Mouse (Mus musculus) forebrain, embryonic 14.5 days (tissue): ENCODE data around the gene Rpia. TPM values are rescaled to one million over a fixed set of nuclear protein-coding genes. Genes with fewer than 3 reads are reported as not detected.

Experiments
- ATAC-seq: fragments of 200-750 bp; cut with Nextera tagmentation; 2 replicates; pipeline ENCODE4 v1.8.0; 2017; ENCODE audit warnings: mild to moderate bottlenecking, moderate library complexity
- DNase-seq: peaks from one replicate; pipeline ENCODE4 v3.0.0-alpha.2; 2015; ENCODE audit warnings: low spot score
- H3K27ac ChIP-seq: fragments of 300-500 bp; sonication (generic); 2 replicates; pipeline ENCODE4 v1.5.1; 2014; ENCODE audit warnings: low read depth, mild to moderate bottlenecking, control low read depth, low read length, moderate library complexity
- H3K27me3 ChIP-seq: fragments of 300-500 bp; sonication (generic); replicated peaks from 2 replicates; pipeline ENCODE4 v1.6.1; 2014; ENCODE audit warnings: low read length, control low read depth, mixed read lengths; ENCODE audit not compliant: control insufficient read depth, insufficient read depth
- H3K36me3 ChIP-seq: fragments of 300-500 bp; sonication (generic); 2 replicates; pipeline ENCODE4 v1.6.1; 2014; ENCODE audit warnings: low read length, control low read depth; ENCODE audit not compliant: control insufficient read depth, insufficient read depth
- H3K4me1 ChIP-seq: fragments of 300-500 bp; sonication (generic); 2 replicates; pipeline ENCODE4 v1.6.1; 2014; ENCODE audit warnings: antibody characterized with exemption, low read length, control low read depth; ENCODE audit not compliant: control insufficient read depth, insufficient read depth
- H3K4me2 ChIP-seq: fragments of 300-500 bp; sonication (generic); 2 replicates; pipeline ENCODE4 v1.6.1; 2014; ENCODE audit warnings: mild to moderate bottlenecking, control low read depth, low read length
- H3K4me3 ChIP-seq: fragments of 300-500 bp; sonication (generic); 2 replicates; pipeline ENCODE4 v1.5.1; 2014; ENCODE audit warnings: low read depth, low read length, control low read depth
- H3K9ac ChIP-seq: fragments of 300-500 bp; sonication (generic); 2 replicates; pipeline ENCODE4 v1.6.1; 2014; ENCODE audit warnings: mild to moderate bottlenecking, low read length, control low read depth, moderate library complexity
- H3K9me3 ChIP-seq: fragments of 300-500 bp; sonication (generic); replicated peaks from 2 replicates; pipeline ENCODE4 v1.6.1; 2016; ENCODE audit warnings: low read length, control low read depth, mixed read lengths; ENCODE audit not compliant: control insufficient read depth
- WGBS: fragments of 180-500 bp; shearing (Covaris S2); extraction: QIAGEN DNeasy Blood & Tissue Kit; methylation state at CpG from one replicate; pipeline ENCODE4 v1.1.7; 2014; 5-methylcytosine and 5-hydroxymethylcytosine counted together
- polyA plus RNA-seq: library from polyadenylated mRNA; unstranded; fragments of >200 nt; fragmentation: Nextera tagmentation; extraction: Ambion mirVana; gene quantifications from 2 replicates; pipeline ENCODE4 v1.2.1, GENCODE M21; 2014

Gene Rpia
- polyA plus RNA-seq, 1 experiment from 2014 or later: 2.5 TPM

DNA sequence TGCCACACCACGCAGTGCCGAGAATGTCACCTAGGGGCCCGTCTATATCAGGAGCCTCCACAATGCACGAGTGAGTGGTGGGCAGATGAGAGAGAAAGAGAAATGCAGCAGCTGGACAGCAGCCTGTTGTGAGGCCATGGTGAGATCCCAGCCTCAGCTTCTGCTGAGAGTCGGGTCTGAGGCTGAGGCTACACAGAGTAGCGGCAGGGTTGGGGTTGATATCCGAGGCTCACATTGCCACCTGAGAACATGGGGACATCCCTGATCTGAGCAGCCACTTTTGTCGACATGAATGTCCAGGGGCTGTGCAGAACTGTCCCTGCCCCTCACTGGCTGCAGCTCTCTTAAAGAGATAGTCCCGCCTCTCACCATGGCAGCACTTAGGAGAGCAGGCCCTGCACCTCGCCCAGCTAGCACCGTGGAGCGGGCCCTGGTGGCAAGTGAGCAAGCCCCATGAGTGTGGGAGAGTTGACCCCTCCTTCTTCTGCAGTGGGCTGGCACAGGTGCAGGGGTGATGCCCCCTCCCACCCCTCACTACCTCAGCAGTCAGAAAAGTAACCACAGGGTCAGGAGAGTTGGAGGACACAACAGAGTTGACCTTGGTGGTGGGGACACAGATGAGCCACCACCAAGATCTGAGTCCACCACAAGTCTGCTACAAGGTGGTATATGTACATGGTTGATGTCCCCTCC is 75.2 kb downstream of the Rpia start:
- Histone ChIP-seq H3K9ac (no peak overlapping the region), H3K4me1 (no peaks in the 10 kb centered on the region), H3K27me3 (no peaks in the 10 kb centered on the region), H3K36me3 (no peaks in the 10 kb centered on the region), H3K9me3 (no peaks in the 10 kb centered on the region), H3K27ac (no peak overlapping the region), H3K4me2 (no peak overlapping the region), H3K4me3 (no peak overlapping the region)
- DNase-seq (no peak), ATAC-seq (no peak)
- 80% methylated on average over 12 of the region's 12 CpGs for WGBS

Other genes with a start within 250 kb of the Rpia start
- gene Eif2ak3, start 52.3 kb upstream of the Rpia start, polyA plus RNA-seq: 9.4 and 10.7 TPM in 2 replicates
- not detected in 2 replicates for gene Tex37, start 126.7 kb upstream of the Rpia start, polyA plus RNA-seq
- not detected in 2 replicates for gene Foxi3, start 164.3 kb upstream of the Rpia start, polyA plus RNA-seq